Mouse (Mus musculus): ENCODE measurements around the gene Cep104.

Gene Cep104

GRCm38 (mm10) chr4:154005488-154005887 lies 30.5 kb downstream of the Cep104 start:
- DNase-seq = no peak

DNA sequence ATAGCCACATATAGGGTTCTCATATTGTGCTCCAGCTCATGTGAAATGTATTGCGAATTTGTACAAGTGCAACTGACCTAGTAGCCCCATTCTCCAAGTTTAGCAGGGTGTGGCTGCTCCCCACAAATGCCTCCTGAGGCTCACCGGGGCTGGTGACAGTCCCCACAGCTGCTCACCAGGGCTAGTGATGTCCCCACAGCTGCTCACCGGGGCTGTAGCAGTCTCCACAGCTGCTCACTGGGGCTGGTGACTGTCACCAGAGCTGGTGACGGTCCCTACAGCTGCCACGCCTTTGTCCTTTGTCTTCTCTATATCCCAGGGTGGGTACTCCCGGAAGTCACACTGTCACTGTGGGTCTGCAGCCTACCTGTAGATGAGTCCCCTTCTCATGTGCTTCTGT lies 31.3 kb downstream of the Cep104 start:
- DNase-seq = no peak

GRCm38 (mm10) chr4:154007759-154008158 lies 32.8 kb downstream of the Cep104 start:
- DNase-seq = peak in 1 of 2 experiments; percentile 33

- DNase-seq = no peak
Measured at GRCm38 (mm10) chr4:154010907-154011645, 36.1 kb downstream of the Cep104 start.

- peak; percentile 90 to 91 for DNase-seq
Measured at GRCm38 (mm10) chr4:154011646-154012089, 36.7 kb downstream of the Cep104 start, which contains the start of gene Lrrc47. TSS of gene Lrrc47 (plus strand) at chr4:154011731.

DNA sequence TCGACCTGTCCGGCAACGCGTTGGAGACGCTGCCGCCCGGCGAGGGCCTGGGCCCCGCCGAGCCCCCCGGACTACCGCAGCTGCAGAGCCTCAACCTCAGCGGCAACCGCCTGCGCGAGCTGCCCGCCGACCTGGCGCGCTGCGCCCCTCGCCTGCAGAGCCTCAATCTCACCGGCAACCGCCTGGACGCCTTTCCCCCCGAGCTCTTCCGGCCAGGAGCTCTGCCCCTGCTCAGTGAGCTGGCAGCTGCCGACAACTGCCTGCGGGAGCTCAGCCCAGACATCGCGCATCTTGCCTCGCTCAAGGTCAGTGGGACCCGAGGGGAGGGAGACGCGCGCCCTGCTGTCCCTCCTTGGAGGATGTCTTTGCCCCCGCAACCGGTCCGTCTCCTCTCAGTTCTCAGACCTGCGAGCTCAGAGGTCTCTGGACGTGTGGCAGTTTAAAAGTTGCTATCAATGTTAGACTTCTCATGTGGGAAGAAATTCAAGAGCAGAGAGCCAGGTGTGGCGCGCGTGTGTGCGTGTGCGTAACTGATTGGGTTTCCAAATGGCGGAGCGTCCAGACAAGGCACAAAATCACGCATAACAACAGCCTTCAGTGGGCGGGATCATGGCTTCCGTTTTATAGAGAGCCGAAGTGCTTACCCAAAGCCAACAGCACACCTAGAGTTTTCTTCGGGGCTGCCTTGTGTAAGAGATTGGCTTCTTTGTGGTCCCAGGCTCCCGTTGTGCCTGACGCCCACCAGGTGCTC lies 37.3 kb downstream of the Cep104 start:
- DNase-seq = peak; percentile 41 to 47

- peak in 1 of 2 experiments; percentile 36 for DNase-seq
Measured at GRCm38 (mm10) chr4:154015476-154015875, 40.5 kb downstream of the Cep104 start.

- peak; percentile 62 to 64 for DNase-seq
Measured at GRCm38 (mm10) chr4:154019571-154019970, 44.6 kb downstream of the Cep104 start.

- DNase-seq = peak; percentile 37 to 48
Measured at GRCm38 (mm10) chr4:154021432-154021831, 46.4 kb downstream of the Cep104 start.

GRCm38 (mm10) chr4:154022407-154022806 lies 47.4 kb downstream of the Cep104 start:
- peak; percentile 40 to 53 for DNase-seq

DNA sequence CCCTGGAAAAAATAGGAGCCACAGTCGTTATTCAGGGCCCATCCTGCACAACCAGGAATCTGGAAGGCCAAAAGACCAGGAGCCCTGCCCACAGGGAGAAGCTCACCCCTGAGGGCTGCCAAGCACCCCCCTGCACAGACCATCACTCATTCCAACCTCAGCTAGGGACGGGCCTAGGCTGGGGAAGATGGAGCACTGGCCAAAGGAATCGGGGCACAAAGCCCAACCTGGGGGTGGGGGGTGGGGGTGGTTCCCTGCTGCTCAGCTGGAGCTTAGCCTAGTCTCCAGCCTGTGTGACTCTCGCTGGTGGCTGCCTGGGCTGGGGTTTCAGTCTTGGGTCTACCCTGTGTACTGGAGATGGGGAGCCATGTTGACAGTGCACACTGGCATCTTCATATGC lies 47.9 kb downstream of the Cep104 start:
- peak in 1 of 2 experiments; percentile 34 for DNase-seq

- DNase-seq = peak in 1 of 2 experiments; percentile 40
Measured at GRCm38 (mm10) chr4:154023754-154024601, 49.0 kb downstream of the Cep104 start.

GRCm38 (mm10) chr4:154024729-154025521 lies 49.9 kb downstream of the Cep104 start:
- no peak for DNase-seq

GRCm38 (mm10) chr4:154025641-154026440 lies 50.8 kb downstream of the Cep104 start, which contains the start of gene Smim1:
TSS of gene Smim1 (minus strand) at chr4:154026230.
- DNase-seq = peak; percentile 77 to 79

DNA sequence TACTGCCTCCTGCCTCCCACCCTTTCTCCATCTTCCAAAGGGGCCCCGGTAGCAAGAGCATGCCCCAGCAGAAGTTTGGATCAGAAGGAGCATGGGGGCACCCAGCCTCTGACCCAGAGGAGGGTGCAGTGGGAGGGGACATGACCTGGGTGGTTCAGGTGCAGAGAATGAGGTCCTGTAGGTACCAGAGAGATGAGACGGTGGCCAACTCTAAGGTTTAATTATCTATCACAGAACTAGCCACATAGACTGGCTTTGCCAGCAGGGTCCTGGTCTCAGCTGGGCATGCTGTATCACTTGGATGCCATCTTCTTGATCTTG lies 51.4 kb downstream of the Cep104 start:
- DNase-seq = no peak

DNA sequence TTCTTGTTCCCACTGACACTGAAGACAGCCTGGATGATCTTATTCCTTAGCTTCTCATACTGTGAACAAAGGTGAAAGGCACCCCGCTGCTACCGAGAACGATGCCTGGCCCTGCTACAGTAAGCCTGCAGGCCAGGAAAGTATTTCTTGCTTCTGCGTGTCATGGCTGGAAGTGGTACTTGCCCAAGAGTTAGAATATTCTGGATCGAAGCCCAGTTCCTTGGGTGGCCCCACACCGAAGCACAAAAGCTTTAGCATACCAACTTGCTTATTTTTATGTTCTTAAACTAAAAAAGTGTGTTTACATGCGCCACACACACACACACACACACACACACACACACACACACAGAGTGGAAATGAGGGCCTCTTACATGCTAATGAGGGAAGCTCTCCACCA lies 53.1 kb downstream of the Cep104 start:
- DNase-seq = no peak

DNA sequence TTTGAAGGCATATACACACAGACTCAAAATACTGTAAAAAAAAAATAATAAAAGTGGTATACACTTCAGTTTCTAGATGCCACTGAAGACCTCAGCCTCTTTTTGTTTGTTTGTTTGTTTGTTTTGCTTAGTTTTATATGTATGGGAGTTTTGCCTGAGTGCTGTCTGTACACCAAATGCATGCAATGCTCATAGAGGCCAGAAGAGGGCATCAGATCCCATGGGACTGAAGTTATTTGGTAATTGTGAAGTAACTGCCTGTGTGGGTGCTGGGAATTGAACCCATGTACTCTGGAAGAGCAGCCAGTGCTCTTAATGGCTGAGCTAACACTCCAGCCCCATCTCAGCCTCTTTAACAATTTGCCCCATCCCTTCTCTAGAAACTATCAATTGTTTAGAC lies 53.7 kb downstream of the Cep104 start:
- peak; percentile 44 to 48 for DNase-seq

GRCm38 (mm10) chr4:154037123-154037522 lies 62.1 kb downstream of the Cep104 start:
- no peak for DNase-seq

DNA sequence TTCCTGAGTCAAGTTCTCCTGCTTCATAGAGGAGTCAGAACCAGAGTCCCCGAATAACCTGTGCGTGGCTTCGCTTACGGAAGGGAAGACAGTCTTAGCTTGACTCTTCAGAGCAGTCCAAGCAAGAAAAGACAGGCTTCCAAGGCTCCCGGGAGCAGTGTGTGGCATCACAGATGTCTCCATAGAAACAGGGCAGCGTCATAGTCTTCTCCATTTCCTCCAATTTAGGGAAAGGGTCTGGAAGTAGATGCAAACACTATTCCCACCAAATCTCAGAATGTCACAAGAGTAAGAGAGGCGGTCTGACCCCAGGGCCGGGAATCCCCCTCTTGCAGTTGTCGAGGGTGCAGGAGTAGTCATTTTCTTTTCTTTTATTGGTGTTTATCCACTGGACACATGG lies 67.6 kb downstream of the Cep104 start, which contains the start of gene Ccdc27:
Gene Ccdc27 (minus strand): TSS at position 101 of the 400 bp plus-strand sequence.
- no peak for DNase-seq

DNA sequence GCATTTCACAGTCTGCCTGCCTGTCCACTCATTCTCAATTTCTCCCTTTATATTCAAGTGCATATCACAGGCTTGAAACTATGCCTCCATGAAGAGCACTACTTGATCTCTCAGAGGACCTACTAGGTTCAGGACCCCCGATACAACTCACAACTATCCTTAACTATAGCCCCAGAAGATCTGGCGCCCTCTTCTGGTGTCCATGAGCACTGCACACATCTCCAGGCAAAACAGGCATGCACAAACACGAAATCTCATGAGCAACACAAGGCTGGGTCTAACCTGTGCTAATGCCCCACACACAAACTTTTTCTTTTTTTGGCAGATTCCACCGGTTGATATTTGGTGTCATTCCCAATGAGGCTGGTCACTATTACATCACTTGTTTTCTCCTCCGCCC lies 70.8 kb downstream of the Cep104 start:
- no peak for DNase-seq

DNA sequence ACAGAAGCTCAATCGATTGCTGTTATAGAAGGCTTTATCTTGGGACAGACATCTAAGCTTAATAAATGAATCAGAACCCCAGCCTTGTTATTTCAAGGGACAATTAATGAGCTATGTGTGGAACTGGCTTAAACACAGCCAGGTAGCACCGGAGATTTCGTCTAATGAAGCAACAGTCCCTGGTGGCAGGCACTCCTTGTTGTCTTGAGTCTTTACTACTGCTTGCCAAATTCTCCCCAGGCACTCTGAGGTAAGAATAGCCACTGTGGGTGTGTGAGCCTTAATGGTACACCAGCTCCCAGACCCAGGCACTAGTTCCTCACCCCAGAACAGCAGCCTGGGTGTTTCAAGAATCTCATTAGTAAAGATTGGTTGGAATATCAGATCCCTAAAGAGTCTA lies 76.4 kb downstream of the Cep104 start:
- no peak for DNase-seq

All from cerebellum, postnatal 10 days (tissue).